Mouse (Mus musculus) forebrain, embryonic 14.5 days (tissue): Measurements from ENCODE around the gene Hoxb5. TPM values are rescaled to one million over a fixed set of nuclear protein-coding genes. Genes with fewer than 3 reads are reported as not detected.

Experiments
- microRNA counts: library from miRNA; unstranded; fragments of <30 nt; microRNA quantifications from one replicate; lab custom pipeline; 2016
- microRNA-seq: library from miRNA; unstranded; fragments of <30 nt; microRNA quantifications from one replicate; pipeline ENCODE4, GENCODE M21; 2016
- polyA plus RNA-seq: library from polyadenylated mRNA; unstranded; fragments of >200 nt; fragmentation: Nextera tagmentation; extraction: Ambion mirVana; gene quantifications from 2 replicates; pipeline ENCODE4 v1.2.1, GENCODE M21; 2014

The Hoxb5 gene
- polyA plus RNA-seq, 1 experiment from 2014 or later = not detected

MicroRNAs within 50 kb of the gene (microRNA counts, 519-probe panel; counts per million panel counts)
- microRNA mmu-miR-10a (lab: Ali Mortazavi, UCI) (2,992 counts per million, percentile 24 among the panel's probes with 10 or more counts), microRNA mmu-miR-196a (lab: Ali Mortazavi, UCI) (not detected)

Small RNA genes within 50 kb of the gene (microRNA-seq; reads per million reads assigned to microRNA genes)
- gene Mir10a (388 reads per million, percentile 73 among the genes with 10 or more reads in this experiment), gene Mir196a-1 (not detected)

Other genes starting within 250 kb of the Hoxb5 start
- gene Ube2z, start 237.9 kb upstream of the Hoxb5 start, polyA plus RNA-seq = 24.9 and 26.9 TPM in 2 replicates
- gene Atp5g1, start 227.7 kb upstream of the Hoxb5 start, polyA plus RNA-seq = 606 and 726 TPM in 2 replicates
- 0.14 TPM in 1 of 2 replicates, not detected in the other for gene Calcoco2, start 191.4 kb upstream of the Hoxb5 start, polyA plus RNA-seq
- gene Ttll6, start 169.6 kb upstream of the Hoxb5 start, polyA plus RNA-seq = 0.06 and 0.15 TPM in 2 replicates
- gene Hoxb13, start 109.0 kb upstream of the Hoxb5 start, polyA plus RNA-seq = not detected in 2 replicates
- gene Hoxb9, start 31.9 kb upstream of the Hoxb5 start, polyA plus RNA-seq = not detected in 2 replicates
- not detected in 2 replicates for gene Hoxb8, start 21.4 kb upstream of the Hoxb5 start, polyA plus RNA-seq
- not detected in 2 replicates for gene Hoxb7, start 16.7 kb upstream of the Hoxb5 start, polyA plus RNA-seq
- gene Hoxb6, start 10.9 kb upstream of the Hoxb5 start, polyA plus RNA-seq = not detected in 2 replicates
- gene Hoxb4, start 14.9 kb downstream of the Hoxb5 start, polyA plus RNA-seq = not detected in 2 replicates
- gene Hoxb3, start 20.0 kb downstream of the Hoxb5 start, polyA plus RNA-seq = not detected in 2 replicates
- not detected in 2 replicates for gene Hoxb2, start 47.2 kb downstream of the Hoxb5 start, polyA plus RNA-seq
- not detected in 2 replicates for gene Hoxb1, start 62.4 kb downstream of the Hoxb5 start, polyA plus RNA-seq
- gene Skap1, start 161.3 kb downstream of the Hoxb5 start, polyA plus RNA-seq = 2.4 and 2.8 TPM in 2 replicates